Mouse (Mus musculus) olfactory bulb, adult 2 months (tissue): Measurements from ENCODE around the gene Olfr535. TPM values are rescaled to one million over a fixed set of nuclear protein-coding genes. Genes with fewer than 3 reads are reported as not detected.
"Not testable (repeated sequence)": the region's sequence is repeated elsewhere in the genome, so short reads cannot be mapped to it uniquely, and the experiment has no call there.

Source experiments
- H3K27ac ChIP-seq: fragments of 200-500 bp; 2 replicates; pipeline ENCODE4 v1.5.1; 2012; ENCODE audit warnings: low read depth, low read length; ENCODE audit not compliant: insufficient read depth
- H3K4me1 ChIP-seq: fragments of 200-500 bp; 2 replicates; pipeline ENCODE4 v1.6.1; 2012; ENCODE audit warnings: low read length; ENCODE audit not compliant: control insufficient read depth, insufficient read depth
- H3K4me3 ChIP-seq: fragments of 200-500 bp; 2 replicates; pipeline ENCODE4 v1.5.1; 2012; ENCODE audit warnings: mild to moderate bottlenecking, low read depth, low read length, moderate library complexity; ENCODE audit not compliant: insufficient read depth
- CTCF ChIP-seq: fragments of 200-500 bp; IDR thresholded peaks from 2 replicates; pipeline ENCODE4 v1.5.1; 2012; ENCODE audit warnings: low read depth, mild to moderate bottlenecking, low read length, moderate library complexity; ENCODE audit not compliant: insufficient read depth
- POLR2A ChIP-seq: fragments of 200-500 bp; IDR thresholded peaks from 2 replicates; pipeline ENCODE4 v1.6.1; 2012; ENCODE audit warnings: mild to moderate bottlenecking, low read depth, low read length, moderate library complexity; ENCODE audit not compliant: insufficient read depth
- WGBS: fragments of 180-500 bp; shearing (Covaris S2); methylation state at CpG from one replicate; pipeline ENCODE4 v1.1.7; 2018; 5-methylcytosine and 5-hydroxymethylcytosine counted together
- polyA plus RNA-seq: library from polyadenylated mRNA; stranded (reverse); fragments of >200 nt; gene quantifications from 2 replicates; pipeline ENCODE4 v1.2.4, GENCODE M21; 2012; ENCODE audit warnings: low replicate concordance; ENCODE audit not compliant: missing spikeins, insufficient read depth, insufficient read length

Olfr535 gene
- not detected in 2 replicates for polyA plus RNA-seq

- WGBS = 79% methylated on average over 1 of the region's 1 CpGs
Measured at GRCm38 (mm10) chr7:140483916-140484315, at the start of gene Olfr535. TSS of gene Olfr535 (plus strand) at chr7:140484216.

GRCm38 (mm10) chr7:140443141-140443540, 40.9 kb upstream of the Olfr535 start:
- no peak overlapping the region for H3K4me3 ChIP-seq
- TF ChIP-seq CTCF (no peak), POLR2A (no peak)
- no peaks in the 10 kb centered on the region for H3K4me1 ChIP-seq
- 81% methylated on average over 1 of the region's 1 CpGs for WGBS
- no peak overlapping the region for H3K27ac ChIP-seq

More at GRCm38 (mm10) chr7:140483916-140484315, at the start of gene Olfr535:
- Histone ChIP-seq H3K4me3 (no peak within 1 kb of the TSS), H3K4me1 (no peaks in the 10 kb centered on the region), H3K27ac (no peak within 1 kb of the TSS)
- TF ChIP-seq CTCF = no peak
- no peak for TF ChIP-seq POLR2A

GRCm38 (mm10) chr7:140463070-140463469, 20.9 kb upstream of the Olfr535 start, which contains the start of gene Olfr533:
TSS of gene Olfr533 (plus strand) at chr7:140463370.
- not testable (repeated sequence) for H3K4me1 ChIP-seq, H3K4me3 ChIP-seq, H3K27ac ChIP-seq
- no CpG with 5 or more reads among the region's 1 CpGs for WGBS

GRCm38 (mm10) chr7:140477886-140478285, 6.1 kb upstream of the Olfr535 start:
- 89% methylated on average over 1 of the region's 1 CpGs for WGBS
- no peak overlapping the region for H3K27ac ChIP-seq

GRCm38 (mm10) chr7:140478733-140479132, 5.3 kb upstream of the Olfr535 start:
- Histone ChIP-seq H3K27ac (no peak overlapping the region), H3K4me1 (no peaks in the 10 kb centered on the region)

More at GRCm38 (mm10) chr7:140477886-140478285, 6.1 kb upstream of the Olfr535 start:
- no peak for TF ChIP-seq POLR2A
- no peak for TF ChIP-seq CTCF
- no peak overlapping the region for H3K4me3 ChIP-seq
- no peaks in the 10 kb centered on the region for H3K4me1 ChIP-seq

GRCm38 (mm10) chr7:140488981-140489380, 5.0 kb downstream of the Olfr535 start:
- TF ChIP-seq POLR2A (no peak), CTCF (no peak)
- Histone ChIP-seq H3K27ac (no peak overlapping the region), H3K4me3 (no peak overlapping the region), H3K4me1 (no peaks in the 10 kb centered on the region)
- WGBS = 95% methylated on average over 1 of the region's 1 CpGs

More at GRCm38 (mm10) chr7:140478733-140479132, 5.3 kb upstream of the Olfr535 start:
- TF ChIP-seq POLR2A = no peak
- no peak for TF ChIP-seq CTCF
- 96% methylated on average over 1 of the region's 1 CpGs for WGBS
- no peak overlapping the region for H3K4me3 ChIP-seq

GRCm38 (mm10) chr7:140494231-140494630, 10.2 kb downstream of the Olfr535 start:
- no peaks in the 10 kb centered on the region for H3K4me1 ChIP-seq
- 37% methylated on average over 2 of the region's 2 CpGs for WGBS
- no peak for TF ChIP-seq POLR2A
- no peak for TF ChIP-seq CTCF

GRCm38 (mm10) chr7:140494702-140495101, 10.7 kb downstream of the Olfr535 start:
- H3K4me1 ChIP-seq = no peaks in the 10 kb centered on the region
- TF ChIP-seq POLR2A (no peak), CTCF (no peak)
- no peak overlapping the region for H3K4me3 ChIP-seq
- no peak overlapping the region for H3K27ac ChIP-seq

More at GRCm38 (mm10) chr7:140494231-140494630, 10.2 kb downstream of the Olfr535 start:
- no peak overlapping the region for H3K27ac ChIP-seq
- no peak overlapping the region for H3K4me3 ChIP-seq

- H3K27ac ChIP-seq, H3K4me3 ChIP-seq, H3K4me1 ChIP-seq: not testable (repeated sequence)
- 74% methylated on average over 2 of the region's 2 CpGs for WGBS
Measured at GRCm38 (mm10) chr7:140507346-140508021, 23.5 kb downstream of the Olfr535 start, which contains the start of gene Olfr536. TSS of gene Olfr536 (minus strand) at chr7:140507396.

GRCm38 (mm10) chr7:140539746-140540145, 55.7 kb downstream of the Olfr535 start:
- Histone ChIP-seq H3K4me3 (no peak overlapping the region), H3K4me1 (no peaks in the 10 kb centered on the region), H3K27ac (no peak overlapping the region)
- WGBS = 79% methylated on average over 2 of the region's 2 CpGs
- TF ChIP-seq POLR2A (no peak), CTCF (no peak)

Other genes with a start within 250 kb of the Olfr535 start
- gene 5830411N06Rik, start 236.9 kb upstream of the Olfr535 start, polyA plus RNA-seq = not detected in 2 replicates
- not detected in 2 replicates for gene Olfr525, start 163.4 kb upstream of the Olfr535 start, polyA plus RNA-seq
- not detected in 2 replicates for gene Olfr527, start 150.2 kb upstream of the Olfr535 start, polyA plus RNA-seq
- gene Olfr60, start 122.5 kb upstream of the Olfr535 start, polyA plus RNA-seq = not detected in 2 replicates
- not detected in 2 replicates for gene Olfr530, start 107.9 kb upstream of the Olfr535 start, polyA plus RNA-seq
- gene Olfr531, start 81.3 kb upstream of the Olfr535 start, polyA plus RNA-seq = not detected in 2 replicates
- not detected in 2 replicates for gene Olfr532, start 62.6 kb upstream of the Olfr535 start, polyA plus RNA-seq
- gene Olfr533, start 20.8 kb upstream of the Olfr535 start, polyA plus RNA-seq = not detected in 2 replicates
- gene Olfr536, start 23.2 kb downstream of the Olfr535 start, polyA plus RNA-seq = not detected in 2 replicates
- not detected in 2 replicates for gene Olfr538, start 83.7 kb downstream of the Olfr535 start, polyA plus RNA-seq
- not detected in 2 replicates for gene Olfr46, start 117.1 kb downstream of the Olfr535 start, polyA plus RNA-seq
- gene Olfr61, start 144.8 kb downstream of the Olfr535 start, polyA plus RNA-seq = not detected in 2 replicates
- gene Olfr53, start 162.2 kb downstream of the Olfr535 start, polyA plus RNA-seq = not detected in 2 replicates
- gene Olfr539, start 175.7 kb downstream of the Olfr535 start, polyA plus RNA-seq = not detected in 2 replicates
- gene Olfr45, start 197.7 kb downstream of the Olfr535 start, polyA plus RNA-seq = not detected in 2 replicates
- gene Olfr541, start 213.1 kb downstream of the Olfr535 start, polyA plus RNA-seq = not detected in 2 replicates